18 mouse cellular contexts compared by ENCODE assay signal in the genomic region with DNA sequence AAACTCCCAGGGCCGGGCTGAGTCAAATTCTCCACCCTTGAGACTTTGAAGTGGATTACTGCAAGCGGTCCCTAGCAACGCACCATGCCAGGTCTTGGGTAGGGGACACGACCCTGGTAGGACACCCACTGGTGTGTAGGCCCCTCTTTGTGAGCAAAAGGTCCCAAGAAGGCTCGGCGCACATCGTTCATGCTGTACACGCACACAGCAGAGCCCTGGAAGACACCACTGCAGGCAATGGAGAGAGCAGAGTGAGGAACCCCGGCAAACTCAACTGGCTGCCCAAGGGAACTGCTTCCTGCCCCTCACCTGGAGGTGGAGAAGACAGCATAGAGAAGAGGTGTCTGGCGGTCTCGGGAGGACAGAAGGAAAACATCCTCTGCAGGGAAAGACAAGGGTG. TPM values are rescaled to one million over a fixed set of nuclear protein-coding genes. Genes with fewer than 3 reads are reported as not detected.
DNase-seq lines count a peak whose midpoint lies in the region; ATAC-seq and TF ChIP-seq lines count a peak whose summit lies in the region.
"Had no signal": no experiment of that assay in that cellular context is flagged by ENCODE, and none has a peak within 500 bp of the region (broad histone marks: within the 10 kb centered on the region; RNA-seq: fewer than 3 reads in every experiment).

No protein-coding gene starts in this region.

- peaks cover 46% of the 10 kb centered on the region for H3K4me1 ChIP-seq in intestine, embryonic 16.5 days (ENCODE audit: control insufficient read depth, insufficient read depth, low read length)
- peaks cover 37% of the 10 kb centered on the region for H3K4me1 ChIP-seq in intestine, embryonic 15.5 days (replicated peaks)
- peaks cover 50% of the 10 kb centered on the region for H3K4me1 ChIP-seq in small intestine, adult 2 months (ENCODE audit: control insufficient read depth, insufficient read depth, insufficient read length, low read length)
- peaks cover 16% of the 10 kb centered on the region for H3K4me1 ChIP-seq in neural tube, embryonic 15.5 days

- no peak for TF ChIP-seq POLR2A in small intestine, adult 2 months (IDR thresholded peaks at IDR 0.05; ENCODE audit: low read depth, low read length)

- no peak for ATAC-seq in intestine, embryonic 16.5 days
- ATAC-seq in intestine, embryonic 15.5 days = no peak
- no peak for ATAC-seq in neural tube, embryonic 15.5 days (ENCODE audit: low FRiP score)

- WGBS in intestine, embryonic 16.5 days = 83% methylated on average over 11 of the region's 11 CpGs
- 84% methylated on average over 11 of the region's 11 CpGs for WGBS in intestine, embryonic 15.5 days
- 80% methylated on average over 11 of the region's 11 CpGs for whole genome bisulfite sequencing in small intestine, adult 2 months
- WGBS in neural tube, embryonic 15.5 days = 88% methylated on average over 11 of the region's 11 CpGs

- H3K27ac ChIP-seq in intestine, embryonic 16.5 days (ENCODE audit: low read length) = no peak overlapping the region
- H3K27ac ChIP-seq in intestine, embryonic 15.5 days = no peak overlapping the region
- peak overlapping the region; percentile 52; the same call in 1 of the 2 replicates for H3K27ac ChIP-seq in small intestine, adult 2 months (ENCODE audit: insufficient read depth, low read depth, low read length)
- H3K27ac ChIP-seq in neural tube, embryonic 15.5 days (replicated peaks) = no peak overlapping the region
- H3K27ac ChIP-seq: embryonic facial prominence, embryonic 12.5 days; embryonic facial prominence, embryonic 15.5 days; forebrain, embryonic 12.5 days; forebrain, embryonic 15.5 days; heart, adult 2 months; heart, embryonic 13.5 days; hindbrain, embryonic 14.5 days had no signal

- no peak overlapping the region for H3K4me3 ChIP-seq in intestine, embryonic 16.5 days (ENCODE audit: low read length)
- no peak overlapping the region for H3K4me3 ChIP-seq in intestine, embryonic 15.5 days (replicated peaks)
- H3K4me3 ChIP-seq in small intestine, adult 2 months (ENCODE audit: low read depth, low read length) = peak overlapping the region; percentile 9
- H3K4me3 ChIP-seq in neural tube, embryonic 15.5 days (replicated peaks) = no peak overlapping the region
- H3K4me3 ChIP-seq: embryonic facial prominence, embryonic 12.5 days; embryonic facial prominence, embryonic 15.5 days; forebrain, embryonic 12.5 days; forebrain, embryonic 15.5 days; heart, adult 2 months; heart, embryonic 10.5 days; heart, embryonic 13.5 days had no signal

- no peaks in the 10 kb centered on the region for H3K27me3 ChIP-seq in intestine, embryonic 16.5 days (replicated peaks; ENCODE audit: control insufficient read depth, insufficient read depth, low read length)
- no peaks in the 10 kb centered on the region for H3K27me3 ChIP-seq in intestine, embryonic 15.5 days (replicated peaks)
- H3K27me3 ChIP-seq in small intestine, adult 2 months (ENCODE audit: control insufficient read depth, insufficient read depth, low read length) = no peaks in the 10 kb centered on the region
- H3K27me3 ChIP-seq in neural tube, embryonic 15.5 days (replicated peaks) = no peaks in the 10 kb centered on the region
- H3K27me3 ChIP-seq: embryonic facial prominence, embryonic 15.5 days; forebrain, embryonic 15.5 days had no signal

- TF ChIP-seq CTCF in small intestine, adult 2 months (IDR thresholded peaks at IDR 0.05; ENCODE audit: extremely low read depth, insufficient read length, insufficient replicate concordance, low read depth, low read length) = no peak

- no peak overlapping the region for H3K4me2 ChIP-seq in intestine, embryonic 16.5 days (ENCODE audit: low read depth, low read length)
- H3K4me2 ChIP-seq in intestine, embryonic 15.5 days (replicated peaks) = no peak overlapping the region
- no peak overlapping the region for H3K4me2 ChIP-seq in neural tube, embryonic 15.5 days
- H3K4me2 ChIP-seq: embryonic facial prominence, embryonic 12.5 days; embryonic facial prominence, embryonic 15.5 days; forebrain, embryonic 12.5 days; forebrain, embryonic 15.5 days; hindbrain, embryonic 14.5 days had no signal

- peaks cover 2% of the 10 kb centered on the region; the same call in 1 of the 2 replicates for H3K36me3 ChIP-seq in intestine, embryonic 16.5 days (ENCODE audit: control insufficient read depth, insufficient read depth, low read length)
- H3K36me3 ChIP-seq in intestine, embryonic 15.5 days = 0 out of 2 replicates have a peak, but pooled peaks cover 3% of the 10 kb centered on the region
- peaks cover 22% of the 10 kb centered on the region for H3K36me3 ChIP-seq in small intestine, adult 2 months (ENCODE audit: control insufficient read depth, insufficient read depth, low read length)
- no peaks in the 10 kb centered on the region for H3K36me3 ChIP-seq in neural tube, embryonic 15.5 days
- H3K36me3 ChIP-seq: embryonic facial prominence, embryonic 12.5 days; embryonic facial prominence, embryonic 15.5 days; forebrain, embryonic 12.5 days; forebrain, embryonic 15.5 days had no signal

- peak; percentile 93 for DNase-seq in heart, adult 11 months
- no peak for DNase-seq in heart, postnatal 36 days
- peak; percentile 29 for DNase-seq in thymus, postnatal 4 days
- DNase-seq in thymus, postnatal 0 days (ENCODE audit: low spot score) = no peak

- H3K9me3 ChIP-seq in intestine, embryonic 16.5 days (ENCODE audit: control insufficient read depth, low read length) = no peaks in the 10 kb centered on the region
- H3K9me3 ChIP-seq in intestine, embryonic 15.5 days = no peaks in the 10 kb centered on the region
- H3K9me3 ChIP-seq in neural tube, embryonic 15.5 days (replicated peaks) = no peaks in the 10 kb centered on the region
- H3K9me3 ChIP-seq: embryonic facial prominence, embryonic 12.5 days; embryonic facial prominence, embryonic 15.5 days; forebrain, embryonic 12.5 days; forebrain, embryonic 15.5 days; heart, embryonic 10.5 days; heart, embryonic 13.5 days had no signal

- intact Hi-C loops in heart, postnatal 36 days (cut with DNase I) = loop anchor here (5.0 kb wide), 1 partner anchor 136 kb away; no protein-coding TSS in a partner anchor

- peak overlapping the region; percentile 3; the same call in 1 of the 2 replicates for H3K9ac ChIP-seq in intestine, embryonic 16.5 days (ENCODE audit: low read depth, low read length)
- H3K9ac ChIP-seq in intestine, embryonic 15.5 days = no peak overlapping the region
- no peak overlapping the region for H3K9ac ChIP-seq in neural tube, embryonic 15.5 days (replicated peaks)
- H3K9ac ChIP-seq: embryonic facial prominence, embryonic 12.5 days; embryonic facial prominence, embryonic 15.5 days; forebrain, embryonic 12.5 days; forebrain, embryonic 15.5 days; heart, embryonic 13.5 days; hindbrain, embryonic 14.5 days had no signal

RNA-seq across cellular contexts. Expression of gene Sema3b, which starts 7.8 kb away (rescaled TPM):
- total RNA-seq in heart, postnatal 36 days (2021) = 10 to 100 TPM; 18.5 to 22.0 TPM
- 50.4 and 54.9 TPM in 2 replicates for polyA plus RNA-seq in intestine, embryonic 16.5 days (2015; fragmentation: Nextera tagmentation; extraction: Ambion mirVana)
- polyA plus RNA-seq in intestine, embryonic 15.5 days (2015; fragmentation: Nextera tagmentation; extraction: Ambion mirVana) = 34.7 and 37.5 TPM in 2 replicates
- 1.4 and 1.8 TPM in 2 replicates for polyA plus RNA-seq in thymus, postnatal 0 days (2015; fragmentation: Nextera tagmentation; extraction: Ambion mirVana)
- polyA plus RNA-seq in small intestine, adult 2 months (2012; rRNA removed) = 33.5 and 55.4 TPM in 2 replicates
- 6.6 and 9.7 TPM in 2 replicates for polyA plus RNA-seq in neural tube, embryonic 15.5 days (2015; fragmentation: Nextera tagmentation; extraction: Ambion mirVana)
- total RNA-seq: hematopoietic stem cell, adult 5-6 weeks had no signal
- polyA plus RNA-seq: CD4-positive, CD25-positive, alpha-beta regulatory T cell, adult 4 months had no signal

RNA-seq across cellular contexts. Expression of gene Ifrd2, which starts 13.8 kb away (rescaled TPM):
- 10 to 100 TPM; 48.4 to 51.2 TPM for total RNA-seq in heart, postnatal 36 days (2021)
- 79.0 and 89.6 TPM in 2 replicates for polyA plus RNA-seq in intestine, embryonic 16.5 days (2015; fragmentation: Nextera tagmentation; extraction: Ambion mirVana)
- 66.4 and 81.9 TPM in 2 replicates for polyA plus RNA-seq in intestine, embryonic 15.5 days (2015; fragmentation: Nextera tagmentation; extraction: Ambion mirVana)
- 43.6 and 48.7 TPM in 2 replicates for polyA plus RNA-seq in thymus, postnatal 0 days (2015; fragmentation: Nextera tagmentation; extraction: Ambion mirVana)
- polyA plus RNA-seq in small intestine, adult 2 months (2012; rRNA removed) = 33.2 and 55.4 TPM in 2 replicates
- 14.4 and 25.2 TPM in 2 replicates for polyA plus RNA-seq in neural tube, embryonic 15.5 days (2015; fragmentation: Nextera tagmentation; extraction: Ambion mirVana)

RNA-seq across cellular contexts. Expression of gene Hyal3, which starts 20.7 kb away (rescaled TPM):
- total RNA-seq in heart, postnatal 36 days (2021) = under 1 TPM; 0.36 to 0.46 TPM
- polyA plus RNA-seq in intestine, embryonic 16.5 days (2015; fragmentation: Nextera tagmentation; extraction: Ambion mirVana) = 0.66 and 0.68 TPM in 2 replicates
- polyA plus RNA-seq in intestine, embryonic 15.5 days (2015; fragmentation: Nextera tagmentation; extraction: Ambion mirVana) = 0.74 and 0.97 TPM in 2 replicates
- polyA plus RNA-seq in thymus, postnatal 0 days (2015; fragmentation: Nextera tagmentation; extraction: Ambion mirVana) = 0.90 and 1.2 TPM in 2 replicates
- 0.52 and 0.89 TPM in 2 replicates for polyA plus RNA-seq in small intestine, adult 2 months (2012; rRNA removed)
- polyA plus RNA-seq in neural tube, embryonic 15.5 days (2015; fragmentation: Nextera tagmentation; extraction: Ambion mirVana) = 2.0 and 2.2 TPM in 2 replicates

RNA-seq across cellular contexts. Expression of gene Naa80, which starts 22.6 kb away (rescaled TPM):
- total RNA-seq in heart, postnatal 36 days (2021) = 10 to 100 TPM; 16.6 to 19.1 TPM
- polyA plus RNA-seq in intestine, embryonic 16.5 days (2015; fragmentation: Nextera tagmentation; extraction: Ambion mirVana) = 19.2 and 20.2 TPM in 2 replicates
- 15.1 and 19.1 TPM in 2 replicates for polyA plus RNA-seq in intestine, embryonic 15.5 days (2015; fragmentation: Nextera tagmentation; extraction: Ambion mirVana)
- 18.4 and 23.1 TPM in 2 replicates for polyA plus RNA-seq in thymus, postnatal 0 days (2015; fragmentation: Nextera tagmentation; extraction: Ambion mirVana)
- 26.3 and 46.3 TPM in 2 replicates for polyA plus RNA-seq in small intestine, adult 2 months (2012; rRNA removed)
- polyA plus RNA-seq in neural tube, embryonic 15.5 days (2015; fragmentation: Nextera tagmentation; extraction: Ambion mirVana) = 16.9 and 19.7 TPM in 2 replicates

RNA-seq across cellular contexts. Expression of gene Hyal1, which starts 24.5 kb away (rescaled TPM):
- total RNA-seq in heart, postnatal 36 days (2021) = 1 to 10 TPM; 5.1 to 5.7 TPM
- polyA plus RNA-seq in intestine, embryonic 16.5 days (2015; fragmentation: Nextera tagmentation; extraction: Ambion mirVana) = 5.8 and 5.9 TPM in 2 replicates
- 5.9 and 7.4 TPM in 2 replicates for polyA plus RNA-seq in intestine, embryonic 15.5 days (2015; fragmentation: Nextera tagmentation; extraction: Ambion mirVana)
- polyA plus RNA-seq in thymus, postnatal 0 days (2015; fragmentation: Nextera tagmentation; extraction: Ambion mirVana) = 6.1 and 9.0 TPM in 2 replicates
- 2.3 and 2.6 TPM in 2 replicates for polyA plus RNA-seq in small intestine, adult 2 months (2012; rRNA removed)
- polyA plus RNA-seq in neural tube, embryonic 15.5 days (2015; fragmentation: Nextera tagmentation; extraction: Ambion mirVana) = 8.5 and 11.0 TPM in 2 replicates

Comparison
In these comparisons a context has a peak if more than half of its experiments do, and no peak if none do; other contexts are left out.
1. DNase-seq: peak in heart, adult 11 months (single experiment) and thymus, postnatal 4 days (single experiment); none in heart, postnatal 36 days (0 of 2) and thymus, postnatal 0 days (single experiment).